Mouse (Mus musculus): ENCODE results near the gene Sgk1. TPM values are rescaled to one million over a fixed set of nuclear protein-coding genes. Genes with fewer than 3 reads are reported as not detected.
A peak's percentile ranks its signal among the peaks of the same experiment; 100 is the strongest.

Gene Sgk1
- polyA plus RNA-seq, 1 experiment, result 37.6 TPM

DNA sequence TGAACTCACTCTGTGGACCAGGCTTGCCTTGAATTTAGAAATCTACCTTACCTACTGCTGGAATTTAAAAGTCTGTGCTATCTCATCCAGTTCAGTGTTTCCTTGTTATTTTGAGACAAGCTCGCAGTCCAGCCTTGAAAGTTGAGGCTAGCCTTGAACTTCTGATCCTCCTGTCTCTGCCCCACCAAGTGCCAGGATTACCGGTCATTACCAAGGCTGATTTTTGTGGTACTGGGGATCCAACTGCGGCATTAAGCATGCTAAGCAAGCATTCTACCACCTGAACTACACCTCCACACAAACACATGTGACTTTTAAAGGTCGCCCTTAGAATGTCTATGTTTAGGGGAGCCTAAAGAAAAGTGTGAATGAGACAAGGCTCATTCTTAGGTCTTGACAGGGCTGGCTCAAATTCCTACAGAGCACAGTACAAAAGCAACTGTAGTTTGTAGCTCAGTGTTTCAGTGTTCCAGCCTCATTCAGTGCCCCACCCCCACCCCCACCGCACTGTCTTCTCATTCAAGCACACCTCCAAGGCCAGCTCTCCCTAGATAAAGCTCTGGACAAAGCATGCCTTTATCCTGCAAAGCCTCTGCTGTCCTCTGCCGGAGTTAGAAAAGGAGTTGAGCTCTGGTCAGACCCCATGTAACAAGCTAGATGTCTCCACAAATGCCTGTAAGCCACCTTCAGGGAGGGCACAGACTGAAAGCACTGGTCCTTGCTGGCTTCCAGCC lies 36.2 kb downstream of the Sgk1 start:
- Histone ChIP-seq H3K4me1 (ENCODE audit: control insufficient read depth, insufficient read depth, insufficient read length, low read length) (peaks cover 22% of the 10 kb centered on the region; the same call in 1 of the 2 replicates), H3K27ac (replicated peaks; ENCODE audit: low read depth, low read length) (peak overlapping the region; percentile 84), H3K4me3 (ENCODE audit: insufficient read depth, low read depth, low read length) (peak overlapping the region; percentile 17)

DNA sequence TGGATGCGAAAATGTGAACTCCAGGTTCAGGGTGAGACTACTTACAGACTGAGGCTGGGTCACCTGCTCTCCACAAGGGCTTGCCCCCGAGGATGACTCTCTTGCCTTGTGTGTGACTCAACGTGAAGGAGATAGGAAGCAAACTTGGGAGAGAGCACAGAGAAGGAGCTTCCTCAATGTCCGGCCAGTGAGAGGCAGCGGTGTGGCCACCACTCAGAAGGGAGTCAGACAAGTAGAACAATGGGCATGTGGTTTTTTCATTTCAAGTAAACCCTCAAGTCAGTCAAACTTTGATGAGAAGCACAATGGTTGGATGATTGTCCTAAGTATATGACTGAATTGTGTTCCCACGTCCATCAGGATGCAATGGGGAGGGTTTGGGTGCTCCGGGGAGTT lies 36.8 kb downstream of the Sgk1 start:
- Histone ChIP-seq H3K27ac (replicated peaks; ENCODE audit: low read depth, low read length) (peak overlapping the region; percentile 84), H3K4me3 (ENCODE audit: insufficient read depth, low read depth, low read length) (peak overlapping the region; percentile 17), H3K4me1 (ENCODE audit: control insufficient read depth, insufficient read depth, insufficient read length, low read length) (peaks cover 25% of the 10 kb centered on the region; the same call in 1 of the 2 replicates)

GRCm38 (mm10) chr10:21920611-21921010 lies 38.6 kb downstream of the Sgk1 start:
- Histone ChIP-seq H3K4me1 (ENCODE audit: control insufficient read depth, insufficient read depth, insufficient read length, low read length) (peaks cover 27% of the 10 kb centered on the region; the same call in 1 of the 2 replicates), H3K27ac (replicated peaks; ENCODE audit: low read depth, low read length) (0 out of 2 replicates have a peak overlapping the region, but pooled peaks have one; percentile 46), H3K4me3 (ENCODE audit: insufficient read depth, low read depth, low read length) (no peak overlapping the region)

DNA sequence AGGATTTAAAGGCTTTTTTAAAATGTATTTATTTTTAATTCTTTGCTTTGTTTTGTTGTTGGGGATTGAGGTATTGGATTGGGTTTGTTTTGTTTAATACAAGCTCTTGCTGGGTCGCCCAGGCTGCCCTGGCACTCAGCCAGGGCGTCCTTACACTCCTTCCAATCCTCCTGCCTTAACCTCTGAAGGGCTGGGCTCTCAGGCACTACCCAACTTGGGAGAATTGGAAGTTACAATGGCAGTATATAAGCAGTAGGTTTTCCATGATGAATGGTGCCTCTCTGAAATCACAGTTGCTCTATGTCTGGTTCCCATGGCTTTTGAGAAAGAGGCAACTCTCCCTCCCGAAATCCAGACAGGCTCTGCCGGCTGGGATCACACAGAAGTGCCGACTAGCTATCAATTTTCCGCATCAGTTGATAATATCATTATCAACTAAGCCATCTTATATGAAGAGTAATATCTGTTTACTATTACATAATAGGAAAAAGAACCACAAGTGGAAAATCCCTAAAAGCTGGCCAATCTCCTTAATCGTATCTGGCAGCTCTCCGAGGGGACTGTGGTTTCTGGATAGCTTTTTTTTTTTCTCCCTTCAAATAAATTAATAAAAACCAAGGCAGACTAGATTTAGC lies 40.8 kb downstream of the Sgk1 start:
- H3K4me3 ChIP-seq (ENCODE audit: insufficient read depth, low read depth, low read length), result no peak overlapping the region
- H3K27ac ChIP-seq (replicated peaks; ENCODE audit: low read depth, low read length), result peak overlapping the region; percentile 74
- peaks cover 27% of the 10 kb centered on the region; the same call in 1 of the 2 replicates for H3K4me1 ChIP-seq (ENCODE audit: control insufficient read depth, insufficient read depth, insufficient read length, low read length)

DNA sequence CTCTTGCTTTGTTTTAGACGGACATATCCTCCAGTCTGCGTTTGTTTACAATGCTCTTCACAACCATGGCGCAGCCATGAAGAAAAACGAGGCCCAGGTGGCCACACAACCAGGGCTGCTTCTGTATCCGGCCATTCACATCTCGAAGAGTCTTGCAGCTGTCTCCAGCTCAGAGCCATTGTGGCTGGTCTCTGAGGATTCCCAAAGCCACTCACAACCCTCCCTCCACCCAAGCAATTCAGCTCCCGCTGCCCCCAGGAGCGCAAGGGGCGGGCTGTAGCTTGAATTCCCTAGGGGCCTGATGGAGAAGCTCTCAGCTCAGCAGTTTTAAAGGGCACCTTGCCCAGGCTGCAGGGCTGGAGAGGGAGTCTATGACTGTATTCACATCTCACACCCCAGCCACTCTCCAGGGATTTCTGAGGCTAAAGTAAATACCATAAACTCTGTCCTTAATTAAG lies 41.5 kb downstream of the Sgk1 start:
- H3K4me1 ChIP-seq (ENCODE audit: control insufficient read depth, insufficient read depth, insufficient read length, low read length), result peaks cover 27% of the 10 kb centered on the region; the same call in 1 of the 2 replicates
- peak overlapping the region; percentile 11 for H3K4me3 ChIP-seq (ENCODE audit: insufficient read depth, low read depth, low read length)
- H3K27ac ChIP-seq (replicated peaks; ENCODE audit: low read depth, low read length), result peak overlapping the region; percentile 74

- Histone ChIP-seq H3K4me3 (ENCODE audit: insufficient read depth, low read depth, low read length) (no peak overlapping the region), H3K27ac (replicated peaks; ENCODE audit: low read depth, low read length) (no peak overlapping the region), H3K4me1 (ENCODE audit: control insufficient read depth, insufficient read depth, insufficient read length, low read length) (peaks cover 27% of the 10 kb centered on the region; the same call in 1 of the 2 replicates)
Observed at GRCm38 (mm10) chr10:21924051-21924720, 42.2 kb downstream of the Sgk1 start.

DNA sequence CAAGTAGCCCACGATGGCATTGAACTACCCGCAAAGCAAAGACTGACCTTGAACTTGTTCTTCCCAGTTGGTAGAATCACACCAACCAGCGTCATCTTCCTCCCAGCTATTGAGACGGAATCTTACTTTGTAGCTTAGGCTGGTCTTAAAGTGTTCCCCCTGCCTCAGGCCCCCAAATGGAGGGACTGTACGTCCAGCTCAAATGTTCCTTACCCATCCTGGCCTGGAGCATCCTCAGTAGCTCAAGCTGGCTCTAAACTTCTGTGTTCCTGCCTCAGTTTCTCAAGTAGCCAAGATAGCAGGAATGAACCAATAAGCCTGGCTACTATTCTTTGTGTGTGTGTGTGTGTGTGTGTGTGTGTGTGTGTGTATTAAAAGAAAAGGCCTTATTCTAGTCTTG lies 45.0 kb downstream of the Sgk1 start:
- no peak overlapping the region for H3K4me3 ChIP-seq (ENCODE audit: insufficient read depth, low read depth, low read length)
- H3K27ac ChIP-seq (replicated peaks; ENCODE audit: low read depth, low read length), result no peak overlapping the region
- peaks cover 11% of the 10 kb centered on the region; the same call in 1 of the 2 replicates for H3K4me1 ChIP-seq (ENCODE audit: control insufficient read depth, insufficient read depth, insufficient read length, low read length)

DNA sequence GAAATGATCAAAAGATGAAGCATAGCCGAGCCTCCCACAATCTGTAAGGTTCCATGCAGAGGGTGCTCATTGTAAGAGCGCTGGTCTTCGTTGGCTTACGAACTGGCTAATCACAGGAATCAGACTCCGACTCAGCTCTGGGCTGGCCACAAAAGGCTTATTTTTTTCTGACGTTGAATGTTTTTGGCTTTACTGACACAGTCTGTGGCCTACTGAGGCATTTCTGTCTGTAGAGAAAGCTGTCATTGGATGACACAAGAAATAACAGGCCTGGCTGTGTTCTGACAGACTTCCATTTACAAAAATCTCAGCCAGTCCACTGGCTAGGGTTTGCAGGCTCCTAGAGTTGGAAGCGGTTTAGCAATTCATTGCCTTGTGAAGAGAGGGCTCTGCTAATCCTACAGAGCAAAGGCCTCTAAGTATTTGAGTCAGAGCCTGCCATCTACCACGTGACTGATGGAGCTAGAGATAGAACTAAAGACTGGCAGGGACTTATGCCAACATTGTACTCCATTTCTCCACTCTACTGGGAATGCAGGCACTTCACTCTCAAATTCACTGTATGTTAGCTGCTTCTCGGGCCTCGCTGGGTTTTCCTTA lies 48.9 kb downstream of the Sgk1 start:
- H3K4me1 ChIP-seq (ENCODE audit: control insufficient read depth, insufficient read depth, insufficient read length, low read length), result peaks cover 2% of the 10 kb centered on the region; the same call in 1 of the 2 replicates
- no peak overlapping the region for H3K27ac ChIP-seq (replicated peaks; ENCODE audit: low read depth, low read length)
- H3K4me3 ChIP-seq (ENCODE audit: insufficient read depth, low read depth, low read length), result no peak overlapping the region

GRCm38 (mm10) chr10:21932791-21933190 lies 50.8 kb downstream of the Sgk1 start:
- Histone ChIP-seq H3K4me3 (ENCODE audit: insufficient read depth, low read depth, low read length) (no peak overlapping the region), H3K27ac (replicated peaks; ENCODE audit: low read depth, low read length) (no peak overlapping the region), H3K4me1 (ENCODE audit: control insufficient read depth, insufficient read depth, insufficient read length, low read length) (peaks cover 10% of the 10 kb centered on the region)

GRCm38 (mm10) chr10:21934826-21935225 lies 52.8 kb downstream of the Sgk1 start:
- Histone ChIP-seq H3K27ac (replicated peaks; ENCODE audit: low read depth, low read length) (no peak overlapping the region), H3K4me1 (ENCODE audit: control insufficient read depth, insufficient read depth, insufficient read length, low read length) (peaks cover 10% of the 10 kb centered on the region), H3K4me3 (ENCODE audit: insufficient read depth, low read depth, low read length) (no peak overlapping the region)

DNA sequence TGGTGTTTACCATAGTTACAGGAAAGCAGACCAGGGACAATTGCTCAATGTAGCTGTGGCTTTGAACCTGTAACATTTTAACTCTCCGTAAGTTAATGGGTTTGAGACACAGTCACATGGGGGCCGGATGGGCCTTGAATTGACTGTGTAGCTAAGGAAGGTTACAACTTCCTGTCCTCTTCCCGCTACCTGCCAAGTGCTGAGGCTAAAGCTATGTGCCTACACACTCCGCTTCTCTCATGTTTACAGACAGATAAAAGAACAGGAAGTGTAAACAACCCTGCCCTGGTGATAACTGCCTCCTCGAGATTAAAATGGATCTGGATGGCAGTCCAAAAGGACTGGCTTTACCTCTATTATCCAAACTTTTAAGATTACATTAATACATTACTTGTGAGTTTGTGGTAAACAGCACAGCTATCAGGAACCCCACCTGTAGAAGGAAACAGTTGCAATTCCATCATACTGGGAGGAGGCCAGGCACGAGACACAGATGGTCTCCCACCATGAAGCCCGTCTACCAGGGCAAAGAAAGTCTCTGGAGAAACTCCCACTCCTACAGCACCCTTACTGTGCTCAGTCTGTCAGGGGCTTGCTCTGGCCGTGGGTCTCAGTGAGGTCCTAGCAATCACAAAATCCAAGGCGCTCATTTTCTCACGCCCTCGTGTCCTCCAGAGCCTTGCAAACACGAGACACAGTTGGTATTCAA lies 54.7 kb downstream of the Sgk1 start:
- H3K4me1 ChIP-seq (ENCODE audit: control insufficient read depth, insufficient read depth, insufficient read length, low read length), result peaks cover 10% of the 10 kb centered on the region
- peak overlapping the region; percentile 1; the same call in 1 of the 2 replicates for H3K27ac ChIP-seq (replicated peaks; ENCODE audit: low read depth, low read length)
- H3K4me3 ChIP-seq (ENCODE audit: insufficient read depth, low read depth, low read length), result no peak overlapping the region

GRCm38 (mm10) chr10:21937222-21937605 lies 55.2 kb downstream of the Sgk1 start:
- no peak overlapping the region for H3K4me3 ChIP-seq (ENCODE audit: insufficient read depth, low read depth, low read length)
- H3K4me1 ChIP-seq (ENCODE audit: control insufficient read depth, insufficient read depth, insufficient read length, low read length), result peaks cover 10% of the 10 kb centered on the region
- H3K27ac ChIP-seq (replicated peaks; ENCODE audit: low read depth, low read length), result no peak overlapping the region

DNA sequence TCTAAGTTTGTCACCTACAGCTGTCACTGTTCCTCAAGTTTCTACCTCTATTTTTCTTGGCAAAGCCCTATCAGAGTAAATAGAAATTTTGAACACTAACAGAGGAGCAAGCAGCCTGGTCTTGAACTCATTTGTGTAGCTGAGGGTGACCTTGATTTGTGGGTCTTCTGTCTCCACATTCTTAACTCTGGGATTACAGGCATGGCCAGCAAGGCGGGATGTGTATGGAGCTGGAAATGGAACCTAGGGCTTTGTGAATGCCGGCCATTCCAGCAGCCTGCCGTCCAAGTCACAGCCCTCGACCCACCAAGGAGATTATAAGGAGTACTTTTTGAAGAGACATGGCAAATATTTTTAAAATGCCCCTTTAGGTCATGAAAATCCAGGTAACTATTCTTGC lies 56.2 kb downstream of the Sgk1 start:
- H3K4me1 ChIP-seq (ENCODE audit: control insufficient read depth, insufficient read depth, insufficient read length, low read length), result peaks cover 10% of the 10 kb centered on the region
- no peak overlapping the region for H3K4me3 ChIP-seq (ENCODE audit: insufficient read depth, low read depth, low read length)
- no peak overlapping the region for H3K27ac ChIP-seq (replicated peaks; ENCODE audit: low read depth, low read length)

- no peak overlapping the region for H3K27ac ChIP-seq (replicated peaks; ENCODE audit: low read depth, low read length)
- H3K4me1 ChIP-seq (ENCODE audit: control insufficient read depth, insufficient read depth, insufficient read length, low read length), result peaks cover 6% of the 10 kb centered on the region; the same call in 1 of the 2 replicates
- no peak overlapping the region for H3K4me3 ChIP-seq (ENCODE audit: insufficient read depth, low read depth, low read length)
Observed at GRCm38 (mm10) chr10:21941235-21941634, 59.3 kb downstream of the Sgk1 start.
